Mouse (Mus musculus) lung, embryonic 15.5 days (tissue): ENCODE results near the gene Dnah2. TPM values are rescaled to one million over a fixed set of nuclear protein-coding genes. Genes with fewer than 3 reads are reported as not detected.

Source experiments
- ATAC-seq: fragments of 200-750 bp; cut with Nextera tagmentation; 2 replicates; pipeline ENCODE4 v1.8.0; 2017; ENCODE audit warnings: moderate number of reproducible peaks, borderline replicate concordance; ENCODE audit not compliant: low FRiP score, low TSS enrichment; ENCODE audit errors: extremely low read depth
- H3K27ac ChIP-seq: fragments of 300-500 bp; sonication (generic); 2 replicates; pipeline ENCODE4 v1.5.1; 2015; ENCODE audit warnings: moderate library complexity, mild to moderate bottlenecking, inconsistent platforms
- H3K27me3 ChIP-seq: fragments of 300-500 bp; sonication (generic); 2 replicates; pipeline ENCODE4 v1.6.1; 2015; ENCODE audit warnings: inconsistent platforms
- H3K36me3 ChIP-seq: fragments of 300-500 bp; sonication (generic); 2 replicates; pipeline ENCODE4 v1.6.1; 2015; ENCODE audit warnings: inconsistent platforms
- H3K4me1 ChIP-seq: fragments of 300-500 bp; sonication (generic); 2 replicates; pipeline ENCODE4 v1.6.1; 2015; ENCODE audit warnings: inconsistent platforms
- H3K4me2 ChIP-seq: fragments of 300-500 bp; sonication (generic); 2 replicates; pipeline ENCODE4 v1.6.1; 2015; ENCODE audit warnings: inconsistent platforms, mild to moderate bottlenecking, moderate library complexity
- H3K4me3 ChIP-seq: fragments of 300-500 bp; sonication (generic); 2 replicates; pipeline ENCODE4 v1.5.1; 2015; ENCODE audit warnings: mild to moderate bottlenecking, inconsistent platforms
- H3K9ac ChIP-seq: fragments of 300-500 bp; sonication (generic); 2 replicates; pipeline ENCODE4 v1.6.1; 2015; ENCODE audit warnings: inconsistent platforms
- H3K9me3 ChIP-seq: fragments of 300-500 bp; sonication (generic); 2 replicates; pipeline ENCODE4 v1.6.1; 2016; ENCODE audit warnings: inconsistent platforms
- WGBS: fragments of 180-500 bp; shearing (Covaris S2); methylation state at CpG from one replicate; pipeline ENCODE4 v1.1.7; 2015; 5-methylcytosine and 5-hydroxymethylcytosine counted together
- polyA plus RNA-seq: library from polyadenylated mRNA; unstranded; fragments of >200 nt; fragmentation: Nextera tagmentation; extraction: Ambion mirVana; gene quantifications from 2 replicates; pipeline ENCODE4 v1.2.1, GENCODE M21; 2015

Dnah2 gene
- polyA plus RNA-seq, 1 experiment from 2014 or later = 1.1 TPM

- Histone ChIP-seq H3K4me3 (no peak overlapping the region), H3K9me3 (no peaks in the 10 kb centered on the region), H3K36me3 (no peaks in the 10 kb centered on the region), H3K27me3 (no peaks in the 10 kb centered on the region), H3K9ac (no peak overlapping the region), H3K4me2 (no peak overlapping the region), H3K27ac (no peak overlapping the region), H3K4me1 (peaks cover 7% of the 10 kb centered on the region; the same call in 1 of the 2 replicates)
- ATAC-seq = no peak
- 95% methylated on average over 4 of the region's 4 CpGs for WGBS
Observed at GRCm38 (mm10) chr11:69388680-69389079, 160.2 kb downstream of the Dnah2 start.

GRCm38 (mm10) chr11:69386758-69387157 is 162.2 kb downstream of the Dnah2 start:
- ATAC-seq = no peak
- no peak overlapping the region for H3K4me3 ChIP-seq
- peaks cover 7% of the 10 kb centered on the region; the same call in 1 of the 2 replicates for H3K4me1 ChIP-seq
- no peaks in the 10 kb centered on the region for H3K36me3 ChIP-seq
- H3K9me3 ChIP-seq = no peaks in the 10 kb centered on the region
- no peaks in the 10 kb centered on the region for H3K27me3 ChIP-seq
- no peak overlapping the region for H3K27ac ChIP-seq
- 66% methylated on average over 7 of the region's 7 CpGs for WGBS
- no peak overlapping the region for H3K4me2 ChIP-seq
- H3K9ac ChIP-seq = no peak overlapping the region

- H3K36me3 ChIP-seq = no peaks in the 10 kb centered on the region
- no peak overlapping the region for H3K4me2 ChIP-seq
- no peak overlapping the region for H3K4me3 ChIP-seq
- H3K27me3 ChIP-seq = no peaks in the 10 kb centered on the region
- H3K27ac ChIP-seq = no peak overlapping the region
- H3K4me1 ChIP-seq = peaks cover 3% of the 10 kb centered on the region; the same call in 1 of the 2 replicates
- WGBS = 79% methylated on average over 6 of the region's 6 CpGs
- ATAC-seq = no peak
- H3K9ac ChIP-seq = no peak overlapping the region; the same call in 1 of the 2 replicates
- no peaks in the 10 kb centered on the region for H3K9me3 ChIP-seq
Observed at GRCm38 (mm10) chr11:69384979-69385378, 163.9 kb downstream of the Dnah2 start.

- WGBS = 61% methylated on average over 10 of the region's 10 CpGs
- Histone ChIP-seq H3K4me2 (no peak overlapping the region), H3K36me3 (0 out of 2 replicates have a peak, but pooled peaks cover 1% of the 10 kb centered on the region), H3K9me3 (no peaks in the 10 kb centered on the region), H3K4me3 (no peak overlapping the region), H3K27ac (no peak overlapping the region), H3K9ac (no peak overlapping the region), H3K4me1 (no peaks in the 10 kb centered on the region), H3K27me3 (no peaks in the 10 kb centered on the region)
- ATAC-seq = no peak
Observed at GRCm38 (mm10) chr11:69382478-69383105, 166.3 kb downstream of the Dnah2 start.

GRCm38 (mm10) chr11:69381356-69381755 is 167.6 kb downstream of the Dnah2 start:
- 75% methylated on average over 6 of the region's 6 CpGs for WGBS
- no peak overlapping the region for H3K9ac ChIP-seq
- 0 out of 2 replicates have a peak, but pooled peaks cover 8% of the 10 kb centered on the region for H3K36me3 ChIP-seq
- H3K27me3 ChIP-seq = no peaks in the 10 kb centered on the region
- no peak overlapping the region for H3K4me2 ChIP-seq
- H3K27ac ChIP-seq = no peak overlapping the region
- H3K9me3 ChIP-seq = no peaks in the 10 kb centered on the region
- ATAC-seq = no peak
- no peaks in the 10 kb centered on the region for H3K4me1 ChIP-seq
- H3K4me3 ChIP-seq = no peak overlapping the region

GRCm38 (mm10) chr11:69379600-69379999 is 169.3 kb downstream of the Dnah2 start:
- Histone ChIP-seq H3K27ac (no peak overlapping the region), H3K9ac (no peak overlapping the region), H3K36me3 (peaks cover 15% of the 10 kb centered on the region; the same call in 1 of the 2 replicates), H3K4me1 (no peaks in the 10 kb centered on the region), H3K4me3 (no peak overlapping the region), H3K27me3 (no peaks in the 10 kb centered on the region), H3K4me2 (no peak overlapping the region), H3K9me3 (no peaks in the 10 kb centered on the region)
- no peak for ATAC-seq
- 84% methylated on average over 3 of the region's 3 CpGs for WGBS

GRCm38 (mm10) chr11:69377766-69378165 is 171.1 kb downstream of the Dnah2 start:
- no peak overlapping the region for H3K4me2 ChIP-seq
- no peak overlapping the region for H3K4me3 ChIP-seq
- H3K36me3 ChIP-seq = peaks cover 28% of the 10 kb centered on the region; the same call in 1 of the 2 replicates
- no peaks in the 10 kb centered on the region for H3K9me3 ChIP-seq
- ATAC-seq = no peak
- H3K27me3 ChIP-seq = no peaks in the 10 kb centered on the region
- H3K27ac ChIP-seq = no peak overlapping the region
- 64% methylated on average over 3 of the region's 3 CpGs for WGBS
- no peak overlapping the region for H3K9ac ChIP-seq
- 0 out of 2 replicates have a peak, but pooled peaks cover 3% of the 10 kb centered on the region for H3K4me1 ChIP-seq

- ATAC-seq = no peak
- Histone ChIP-seq H3K36me3 (peaks cover 30% of the 10 kb centered on the region; the same call in 1 of the 2 replicates), H3K4me1 (peaks cover 24% of the 10 kb centered on the region), H3K9me3 (no peaks in the 10 kb centered on the region), H3K27ac (no peak overlapping the region), H3K4me2 (no peak overlapping the region), H3K27me3 (no peaks in the 10 kb centered on the region), H3K9ac (no peak overlapping the region), H3K4me3 (no peak overlapping the region)
- 84% methylated on average over 4 of the region's 4 CpGs for WGBS
Observed at GRCm38 (mm10) chr11:69375646-69376045, 173.3 kb downstream of the Dnah2 start.

- Histone ChIP-seq H3K9me3 (no peaks in the 10 kb centered on the region), H3K9ac (no peak overlapping the region), H3K36me3 (peaks cover 30% of the 10 kb centered on the region; the same call in 1 of the 2 replicates), H3K27me3 (no peaks in the 10 kb centered on the region), H3K4me2 (no peak overlapping the region), H3K4me3 (no peak overlapping the region), H3K4me1 (peaks cover 30% of the 10 kb centered on the region), H3K27ac (no peak overlapping the region)
- ATAC-seq = no peak
- WGBS = 89% methylated on average over 16 of the region's 16 CpGs
Observed at GRCm38 (mm10) chr11:69373223-69373965, 175.5 kb downstream of the Dnah2 start.

GRCm38 (mm10) chr11:69372780-69373170 is 176.1 kb downstream of the Dnah2 start:
- H3K4me3 ChIP-seq = no peak overlapping the region
- peaks cover 33% of the 10 kb centered on the region for H3K4me1 ChIP-seq
- peak overlapping the region; percentile 41; the same call in 1 of the 2 replicates for H3K27ac ChIP-seq
- no peaks in the 10 kb centered on the region for H3K9me3 ChIP-seq
- H3K36me3 ChIP-seq = peaks cover 30% of the 10 kb centered on the region; the same call in 1 of the 2 replicates
- no peaks in the 10 kb centered on the region for H3K27me3 ChIP-seq
- H3K4me2 ChIP-seq = 0 out of 2 replicates have a peak overlapping the region, but pooled peaks have one; percentile 17
- ATAC-seq = no peak
- WGBS = 50% methylated on average over 3 of the region's 3 CpGs
- H3K9ac ChIP-seq = no peak overlapping the region

- H3K4me3 ChIP-seq = no peak overlapping the region
- H3K4me2 ChIP-seq = peak overlapping the region; percentile 17; the same call in 1 of the 2 replicates
- peaks cover 25% of the 10 kb centered on the region; the same call in 1 of the 2 replicates for H3K36me3 ChIP-seq
- WGBS = 30% methylated on average over 12 of the region's 12 CpGs
- no peaks in the 10 kb centered on the region for H3K9me3 ChIP-seq
- no peaks in the 10 kb centered on the region for H3K27me3 ChIP-seq
- no peak overlapping the region for H3K9ac ChIP-seq
- H3K27ac ChIP-seq = peak overlapping the region; percentile 85
- H3K4me1 ChIP-seq = peaks cover 37% of the 10 kb centered on the region
- no peak for ATAC-seq
Observed at GRCm38 (mm10) chr11:69372056-69372779, 176.7 kb downstream of the Dnah2 start.
